ENCODE assay signal across 9 mouse cellular contexts in genomic region chr6:17027572-17027971, GRCm38 (mm10). TPM values are rescaled to one million over a fixed set of nuclear protein-coding genes. Genes with fewer than 3 reads are reported as not detected.
DNase-seq lines count a peak whose midpoint lies in the region; ATAC-seq and TF ChIP-seq lines count a peak whose summit lies in the region.
"Had no signal": no experiment of that assay in that cellular context is flagged by ENCODE, and none has a peak within 500 bp of the region (broad histone marks: within the 10 kb centered on the region; RNA-seq: fewer than 3 reads in every experiment).

No protein-coding gene starts in this region.

- no peak overlapping the region for H3K27ac ChIP-seq in hindbrain, postnatal 0 days

- CTCF ChIA-PET in Patski (lab: Charles Lee) = interaction anchor here (2.3 kb wide), 1 partner anchor 60 kb away, joined by 13 read pairs; no protein-coding TSS in a partner anchor

- H3K27me3 ChIP-seq in Patski = peaks cover 11% of the 10 kb centered on the region
- H3K27me3 ChIP-seq in hindbrain, postnatal 0 days (ENCODE audit: insufficient read depth, low read length) = no peaks in the 10 kb centered on the region

- POLR2A ChIA-PET in Patski (lab: Charles Lee) = no interaction called here

- H3K9ac ChIP-seq in hindbrain, postnatal 0 days (replicated peaks; ENCODE audit: low read length) = no peak overlapping the region

- no peaks in the 10 kb centered on the region for H3K9me3 ChIP-seq in hindbrain, postnatal 0 days (ENCODE audit: low read length)
- H3K9me3 ChIP-seq: megakaryocyte, embryonic 14.5 days had no signal

- H3K4me1 ChIP-seq in hindbrain, postnatal 0 days (ENCODE audit: insufficient read depth, low read length) = no peaks in the 10 kb centered on the region

- no peak overlapping the region for H3K4me2 ChIP-seq in hindbrain, postnatal 0 days (ENCODE audit: low read depth, low read length)

- DNase-seq in kidney, adult 9 months = peak; percentile 59
- DNase-seq in kidney, postnatal 25 days = no peak
- peak; percentile 65 for DNase-seq in CD4-positive helper T cell, adult 2 months (ENCODE audit: low read depth, low spot score)
- peak; percentile 7 for DNase-seq in Patski (ENCODE audit: low read depth, low spot score)
- DNase-seq in hindbrain, postnatal 0 days (ENCODE audit: low spot score) = peak; percentile 87
- peak; percentile 13 for DNase-seq in retina, postnatal 7 days (ENCODE audit: low read depth, low spot score)
- DNase-seq in layer of hippocampus, postnatal 36 days = no peak
- DNase-seq in gastrocnemius, postnatal 4 days (ENCODE audit: low spot score in 2 of 2) = no peak

- no peak for ATAC-seq in Patski
- ATAC-seq in hindbrain, postnatal 0 days = peak; percentile 66

- in situ Hi-C loops in Patski (cut with MboI; ENCODE audit: low pct_unique_long_range_greater_than_20kb) = loop anchor here (5.0 to 10.0 kb wide), 4 partner anchors 55 to 807 kb away; no protein-coding TSS in a partner anchor

- TF ChIP-seq CTCF in Patski (IDR thresholded peaks at IDR 0.05) = peak; percentile 51
- peak; percentile 76 for TF ChIP-seq CTCF in hindbrain, postnatal 0 days (IDR thresholded peaks at IDR 0.05; ENCODE audit: low read depth)

- 18% methylated on average over 8 of the region's 8 CpGs for WGBS in hindbrain, postnatal 0 days

- no peak overlapping the region for H3K4me3 ChIP-seq in hindbrain, postnatal 0 days (ENCODE audit: low read length)
- H3K4me3 ChIP-seq: megakaryocyte, embryonic 14.5 days had no signal

- H3K36me3 ChIP-seq in hindbrain, postnatal 0 days (ENCODE audit: insufficient read depth, low read length) = no peaks in the 10 kb centered on the region

RNA-seq across cellular contexts. Expression of gene Tes, which starts 37.4 kb away (rescaled TPM):
- polyA plus RNA-seq in Patski (2021) = 104 TPM
- total RNA-seq in hindbrain, postnatal 0 days (2014; rRNA removed) = 31.3 and 42.4 TPM in 2 replicates
- polyA plus RNA-seq in hindbrain, postnatal 0 days (2015; fragmentation: Nextera tagmentation; extraction: Ambion mirVana) = 23.5 and 26.0 TPM in 2 replicates
- total RNA-seq in layer of hippocampus, postnatal 36 days (2021) = 1 to 10 TPM; 2.2 to 2.7 TPM
- 1 to 10 TPM; 5.2 to 5.7 TPM for total RNA-seq in gastrocnemius, postnatal 4 days (2021)

Comparison
In these comparisons a context has a peak if more than half of its experiments do, and no peak if none do; other contexts are left out.
1. DNase-seq: peak in kidney, adult 9 months (single experiment), CD4-positive helper T cell, adult 2 months (single experiment), Patski (single experiment), hindbrain, postnatal 0 days (single experiment) and retina, postnatal 7 days (single experiment); none in kidney, postnatal 25 days (0 of 2), layer of hippocampus, postnatal 36 days (0 of 2) and gastrocnemius, postnatal 4 days (0 of 2).